Mouse (Mus musculus): ENCODE data around the gene Mslnl.
A peak's percentile ranks its signal among the peaks of the same experiment; 100 is the strongest.
"Not testable (repeated sequence)": the region's sequence is repeated elsewhere in the genome, so short reads cannot be mapped to it uniquely, and the experiment has no call there.

Gene Mslnl

GRCm38 (mm10) chr17:25735745-25736144, at the start of gene Mslnl:
Mslnl (plus strand) TSS chr17:25736042.
- DNase-seq (ENCODE audit: low read depth) = no peak

GRCm38 (mm10) chr17:25686323-25686722, 49.5 kb upstream of the Mslnl start:
- no peak for DNase-seq (ENCODE audit: low read depth)

GRCm38 (mm10) chr17:25688922-25689321, 46.9 kb upstream of the Mslnl start:
- no peak for DNase-seq (ENCODE audit: low read depth)

DNA sequence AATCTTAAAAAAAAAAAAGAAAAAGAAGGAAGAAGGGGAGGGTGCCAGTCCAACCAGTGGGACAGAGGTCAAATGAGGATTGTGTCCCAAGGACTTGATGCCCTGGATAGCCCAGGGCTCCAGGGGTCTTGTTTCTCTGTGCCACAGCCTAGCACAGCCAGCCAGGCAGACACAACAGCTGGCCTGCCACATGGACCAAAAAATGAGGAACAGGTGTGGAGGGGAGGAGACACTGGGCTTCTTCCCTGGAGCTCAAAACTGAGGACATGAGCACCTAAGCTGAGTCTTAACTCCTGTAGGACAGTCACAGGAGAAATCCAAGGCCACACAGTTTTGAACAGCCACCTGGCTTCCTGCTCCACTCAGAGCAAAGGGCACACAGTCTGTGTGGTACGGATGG, 39.6 kb upstream of the Mslnl start:
- DNase-seq (ENCODE audit: low read depth) = no peak

GRCm38 (mm10) chr17:25698446-25698845, 37.4 kb upstream of the Mslnl start:
- peak; percentile 78 for DNase-seq (ENCODE audit: low read depth)

DNA sequence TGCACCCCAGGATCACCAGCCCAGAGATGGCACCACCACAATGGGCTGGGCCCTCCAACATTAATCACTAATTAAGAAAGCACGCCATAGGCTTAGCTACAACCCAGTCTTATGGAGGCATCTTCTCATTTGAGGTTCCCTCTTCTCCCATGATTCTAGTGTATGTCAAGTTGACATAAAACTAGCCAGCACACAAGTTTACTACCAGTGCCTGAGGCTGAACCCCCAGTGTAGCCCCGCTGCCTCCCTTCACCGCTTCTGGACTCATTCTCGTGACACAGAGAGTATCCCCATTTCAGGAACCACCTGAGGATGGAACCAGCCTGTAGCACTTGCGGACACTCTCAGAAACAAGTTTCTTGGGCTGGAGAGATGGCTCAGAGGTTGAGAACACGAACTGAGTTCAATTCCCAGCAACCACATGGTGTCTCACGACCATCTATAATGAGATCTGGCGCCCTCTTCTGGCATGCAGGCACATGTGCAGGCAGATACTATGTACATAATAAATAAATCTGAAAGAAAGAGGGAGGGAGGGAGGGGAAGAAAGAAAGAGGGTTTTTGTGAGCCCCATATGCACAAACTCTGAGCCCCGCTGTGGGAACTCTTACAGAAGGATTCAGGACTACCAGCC, 34.9 kb upstream of the Mslnl start:
- DNase-seq (ENCODE audit: low read depth) = no peak

- no peak for DNase-seq (ENCODE audit: low read depth)
Measured at GRCm38 (mm10) chr17:25709994-25710393, 25.8 kb upstream of the Mslnl start.

- no peak for DNase-seq (ENCODE audit: low read depth)
Measured at GRCm38 (mm10) chr17:25711136-25711535, 24.7 kb upstream of the Mslnl start.

GRCm38 (mm10) chr17:25715627-25716026, 20.2 kb upstream of the Mslnl start:
- DNase-seq (ENCODE audit: low read depth) = no peak

- DNase-seq (ENCODE audit: low read depth) = no peak
Measured at GRCm38 (mm10) chr17:25716130-25716529, 19.7 kb upstream of the Mslnl start.

DNA sequence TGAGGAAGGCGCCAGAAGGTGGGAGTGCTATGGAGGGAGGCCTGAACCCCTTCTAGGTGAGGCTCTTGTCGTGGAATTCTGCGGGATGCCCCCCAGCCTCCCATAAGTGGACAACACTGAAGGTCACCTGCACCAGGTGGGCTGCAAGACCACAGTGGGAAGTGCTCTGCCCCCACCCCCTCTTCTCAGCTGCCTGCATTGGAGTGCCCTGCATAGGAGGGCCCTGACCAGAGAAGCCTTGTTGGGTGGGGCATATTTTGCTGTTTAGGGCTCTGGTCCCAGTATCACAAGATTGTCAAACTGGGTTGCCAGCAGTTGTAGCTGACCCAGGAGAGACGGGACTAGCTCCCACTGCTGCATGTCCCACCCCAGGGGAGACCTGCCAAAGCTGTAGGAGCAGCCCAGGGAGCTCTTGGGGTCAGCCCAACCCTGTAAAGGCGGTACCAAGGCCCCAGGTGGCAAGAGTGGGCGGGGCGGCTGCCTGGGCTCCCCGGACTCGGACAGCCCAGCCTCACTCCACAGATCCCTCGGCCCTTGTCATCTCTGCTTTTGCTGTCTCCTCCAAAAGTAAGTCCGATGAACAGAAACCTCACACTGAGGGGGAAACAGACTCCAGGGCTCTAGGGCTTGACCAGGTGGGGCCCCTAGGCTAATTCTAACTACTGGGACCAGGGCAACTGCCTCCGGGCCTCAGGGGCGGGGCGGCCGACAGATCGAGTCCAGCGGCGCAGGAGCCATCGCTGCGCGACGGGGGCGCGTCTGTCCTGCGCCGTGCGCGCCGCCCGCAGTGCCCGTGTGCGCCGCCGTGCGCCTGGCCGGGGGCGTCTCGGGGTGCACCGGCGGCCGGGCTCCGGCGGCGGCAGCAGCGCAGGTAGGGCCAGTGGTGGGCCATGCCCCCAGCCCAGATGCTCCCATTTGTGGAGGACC, 18.9 kb upstream of the Mslnl start, which contains the start of gene Gng13:
TSS of gene Gng13 (plus strand) at position 461 of the 927 bp plus-strand sequence.
- no peak for DNase-seq (ENCODE audit: low read depth)

GRCm38 (mm10) chr17:25717691-25718090, 18.2 kb upstream of the Mslnl start:
- DNase-seq (ENCODE audit: low read depth) = no peak

GRCm38 (mm10) chr17:25721476-25721875, 14.4 kb upstream of the Mslnl start:
- DNase-seq (ENCODE audit: low read depth) = no peak

GRCm38 (mm10) chr17:25723470-25723869, 12.4 kb upstream of the Mslnl start:
- DNase-seq (ENCODE audit: low read depth) = no peak

DNA sequence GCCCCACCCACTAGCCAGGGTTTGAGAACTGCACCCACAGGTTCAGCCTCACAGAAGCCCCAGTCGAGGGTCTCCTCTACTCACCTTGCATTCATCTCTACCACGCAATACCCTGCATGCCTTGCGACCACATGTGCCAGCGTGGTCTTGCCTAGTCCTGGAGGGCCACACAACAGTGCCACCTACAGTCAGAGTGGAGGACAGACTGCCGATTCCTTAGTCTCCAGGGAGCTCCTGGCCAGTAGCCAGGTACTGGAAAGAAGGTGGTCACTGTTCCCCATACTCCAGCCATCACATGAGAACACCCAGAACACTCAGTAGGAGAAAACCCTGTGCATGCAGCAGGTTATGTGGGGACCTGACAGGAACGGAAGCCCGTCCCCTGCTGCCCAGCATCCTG, 11.9 kb upstream of the Mslnl start:
- no peak for DNase-seq (ENCODE audit: low read depth)

DNA sequence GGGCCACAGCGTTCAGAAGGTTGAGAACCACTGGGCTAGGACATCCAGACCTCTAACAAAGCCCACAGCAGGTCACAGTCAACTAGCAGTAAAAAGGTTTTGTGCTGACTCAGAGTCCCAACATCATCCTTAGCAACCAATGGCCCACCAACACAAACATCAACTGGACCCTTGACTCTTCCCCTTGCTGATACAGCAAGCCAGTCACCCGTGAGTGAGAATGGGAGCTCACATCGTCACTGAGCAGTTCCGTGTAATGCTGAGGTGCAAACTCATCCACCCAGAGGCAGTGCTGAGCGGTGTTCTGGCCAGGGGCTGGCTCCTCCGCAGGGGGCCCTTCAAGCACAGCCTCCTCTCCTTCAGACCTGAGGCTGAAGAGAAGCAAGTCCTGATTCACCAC, 10.6 kb upstream of the Mslnl start:
- no peak for DNase-seq (ENCODE audit: low read depth)

DNA sequence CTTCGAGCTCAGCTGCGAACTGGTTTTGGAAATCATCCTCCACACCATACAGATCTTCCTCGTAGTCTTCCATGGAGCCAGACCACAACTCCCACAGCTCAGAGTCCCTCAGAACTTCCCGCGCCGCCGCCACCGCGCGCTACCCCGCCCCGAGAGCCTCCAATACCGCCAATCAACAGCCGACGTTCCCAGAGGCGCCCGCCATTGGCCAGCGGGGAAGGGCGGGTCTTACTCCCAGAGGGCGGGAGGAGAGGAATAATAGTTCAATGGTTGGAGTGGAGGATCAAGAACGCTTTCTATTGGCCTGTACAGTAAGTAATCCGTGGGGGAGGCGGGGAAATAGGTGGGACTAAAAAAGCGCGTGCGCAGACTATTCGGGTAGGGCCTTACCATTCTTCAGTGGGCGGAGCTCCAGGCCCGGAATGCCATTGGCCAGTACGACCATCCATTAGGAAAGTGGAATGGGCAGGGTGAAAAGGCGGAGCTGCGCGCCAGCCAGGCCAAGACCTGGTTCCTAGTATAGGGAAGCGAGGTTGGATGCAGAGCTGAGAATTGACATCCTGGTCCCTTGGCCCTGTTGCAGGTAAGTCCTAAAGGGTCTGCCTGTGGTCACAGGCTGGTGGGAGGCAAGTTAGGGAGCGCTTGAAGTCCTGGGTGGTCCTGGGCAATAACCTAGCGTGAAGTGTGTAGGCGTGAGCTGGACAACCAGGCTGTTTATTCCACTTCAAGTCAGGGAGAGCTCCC, 8.4 kb upstream of the Mslnl start, which contains the start of the genes Chtf18 and Rpusd1:
TSS of gene Chtf18 (minus strand) at position 155 of the 744 bp plus-strand sequence.
TSS of gene Rpusd1 (plus strand) at position 406 of the 744 bp plus-strand sequence.
- DNase-seq (ENCODE audit: low read depth) = peak; percentile 100

DNA sequence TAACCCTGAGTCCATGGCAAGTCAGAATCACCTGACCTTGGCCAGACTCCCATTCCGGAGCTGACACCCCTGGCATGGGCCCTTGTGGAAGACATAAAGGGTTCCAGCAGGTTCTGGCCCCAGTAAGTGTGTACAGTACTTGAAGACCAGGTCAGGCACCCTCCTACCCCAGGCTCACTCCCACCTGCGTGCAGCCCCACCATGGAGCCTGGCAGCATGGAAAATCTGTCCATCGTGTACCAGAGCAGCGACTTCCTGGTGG, 7.9 kb upstream of the Mslnl start:
- no peak for DNase-seq (ENCODE audit: low read depth)

DNA sequence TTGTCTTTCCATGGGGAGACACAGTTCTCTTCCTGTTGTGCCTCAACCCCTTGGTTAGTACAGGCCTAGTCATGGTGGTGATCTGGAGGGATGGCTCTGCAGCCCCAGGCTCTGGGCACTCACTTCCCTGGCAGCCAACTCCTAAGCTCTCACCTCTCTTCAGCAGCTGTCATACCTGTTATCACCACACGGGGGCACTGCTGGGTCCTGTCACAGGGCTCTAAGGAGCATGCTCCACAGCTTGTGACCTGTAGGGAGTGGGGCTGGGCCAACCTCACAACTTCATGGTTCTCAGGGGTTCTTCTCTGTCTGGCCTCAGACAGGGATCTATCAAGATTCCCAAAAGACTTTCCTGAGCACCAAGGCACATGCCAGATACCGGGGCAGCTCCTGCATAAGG, 3.8 kb upstream of the Mslnl start:
- DNase-seq (ENCODE audit: low read depth) = peak; percentile 86

- no peak for DNase-seq (ENCODE audit: low read depth)
Measured at GRCm38 (mm10) chr17:25735246-25735645, 596 bp upstream of the Mslnl start.

DNA sequence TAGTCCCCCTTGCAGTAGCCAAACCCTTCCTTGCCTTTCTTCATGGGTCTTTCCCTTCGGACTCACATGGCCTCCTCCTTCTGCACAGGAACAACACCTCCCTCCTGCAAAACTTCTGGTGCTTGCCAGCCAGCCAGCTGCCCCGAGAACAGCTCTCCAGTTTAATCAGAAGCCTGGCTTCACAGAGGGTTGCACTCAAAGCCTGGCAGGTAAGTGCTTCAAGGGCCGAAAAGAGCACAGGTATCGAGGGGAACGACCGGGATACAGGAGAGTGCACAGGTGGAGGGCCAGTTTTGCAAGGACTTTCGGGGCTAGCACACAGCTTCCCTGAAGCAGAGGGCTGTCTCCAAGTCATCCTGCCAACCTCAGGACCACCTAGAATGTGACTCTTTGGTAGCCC, 3.0 kb downstream of the Mslnl start:
- DNase-seq (ENCODE audit: low read depth) = no peak

- not testable (repeated sequence) for DNase-seq (ENCODE audit: low read depth)
Measured at GRCm38 (mm10) chr17:25741471-25741870, 5.6 kb downstream of the Mslnl start.

- no peak for DNase-seq (ENCODE audit: low read depth)
Measured at GRCm38 (mm10) chr17:25743831-25744230, 8.0 kb downstream of the Mslnl start.
